Mouse (Mus musculus): ENCODE results near the gene Nell1.

Nell1 gene

DNA sequence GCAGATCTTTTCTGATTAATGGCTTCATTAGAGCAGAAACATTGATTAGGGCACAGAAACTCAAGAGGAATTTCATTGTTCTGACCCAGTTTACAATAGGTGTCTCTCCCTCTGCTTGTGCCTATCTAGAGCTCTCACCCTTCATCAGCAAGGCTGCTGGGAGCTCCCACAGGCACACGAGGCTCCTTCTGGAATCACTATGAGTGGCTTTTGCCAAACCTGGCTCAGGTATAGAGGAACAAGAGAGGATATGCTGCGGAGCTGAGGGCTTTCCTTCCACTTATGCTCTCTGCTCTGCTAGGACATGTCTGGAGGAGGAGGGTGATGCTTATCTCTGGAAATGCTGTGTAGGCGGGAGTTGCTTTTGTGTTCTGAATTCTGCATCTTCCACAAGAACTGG is 285.4 kb downstream of the Nell1 start:
- DNase-seq (ENCODE audit: low spot score), result no peak

- DNase-seq (ENCODE audit: low spot score), result no peak
These were observed 320.8 kb downstream of the Nell1 start for GRCm38 (mm10) chr7:50295508-50295907.

GRCm38 (mm10) chr7:50338226-50338625 is 363.6 kb downstream of the Nell1 start:
- no peak for DNase-seq (ENCODE audit: low spot score)

DNA sequence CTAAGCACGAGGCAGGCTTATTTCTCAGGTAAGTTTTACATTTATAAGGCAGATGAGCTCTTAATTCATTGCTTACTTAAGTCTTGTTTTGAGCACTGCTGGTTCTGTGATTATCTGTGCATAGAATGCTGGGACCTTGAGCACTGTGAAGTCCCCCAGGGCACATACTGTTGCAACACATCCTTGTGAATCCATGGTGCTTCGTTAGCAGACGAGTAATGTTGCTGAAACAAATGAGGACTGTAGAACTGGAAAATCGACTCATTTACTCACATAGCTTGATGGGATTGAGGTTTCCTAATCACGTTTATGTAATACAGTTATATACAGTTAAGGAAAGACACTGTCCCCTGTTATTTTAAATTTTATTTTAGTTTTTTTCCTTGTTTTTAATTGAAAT is 364.1 kb downstream of the Nell1 start:
- no peak for DNase-seq (ENCODE audit: low spot score)

- DNase-seq (ENCODE audit: low spot score), result no peak
These were observed 376.9 kb downstream of the Nell1 start for GRCm38 (mm10) chr7:50351564-50351963.

DNA sequence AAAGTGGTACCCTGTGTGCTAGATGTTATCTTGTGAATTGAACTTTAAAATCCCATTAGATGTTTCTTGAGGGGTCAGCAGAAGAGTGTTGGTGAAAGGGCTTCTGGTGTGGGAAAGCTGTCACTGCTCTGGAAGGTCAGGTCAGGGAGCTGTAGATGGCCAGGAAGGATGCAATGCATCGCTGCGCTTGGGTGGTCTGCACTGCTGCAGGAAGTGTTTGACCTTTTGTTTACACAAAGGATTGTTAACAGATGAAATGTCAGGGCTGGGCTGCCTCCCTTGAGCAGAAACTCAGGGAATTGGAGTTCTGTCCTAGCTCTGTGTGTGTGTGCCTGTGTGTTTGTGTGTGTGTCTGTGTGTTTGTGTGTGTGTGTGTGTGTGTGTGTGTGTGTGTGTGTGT is 382.5 kb downstream of the Nell1 start:
- DNase-seq (ENCODE audit: low spot score), result no peak

GRCm38 (mm10) chr7:50362039-50362438 is 387.4 kb downstream of the Nell1 start:
- no peak for DNase-seq (ENCODE audit: low spot score)

- DNase-seq (ENCODE audit: low spot score), result no peak
These were observed 400.2 kb downstream of the Nell1 start for GRCm38 (mm10) chr7:50374876-50375275.

DNA sequence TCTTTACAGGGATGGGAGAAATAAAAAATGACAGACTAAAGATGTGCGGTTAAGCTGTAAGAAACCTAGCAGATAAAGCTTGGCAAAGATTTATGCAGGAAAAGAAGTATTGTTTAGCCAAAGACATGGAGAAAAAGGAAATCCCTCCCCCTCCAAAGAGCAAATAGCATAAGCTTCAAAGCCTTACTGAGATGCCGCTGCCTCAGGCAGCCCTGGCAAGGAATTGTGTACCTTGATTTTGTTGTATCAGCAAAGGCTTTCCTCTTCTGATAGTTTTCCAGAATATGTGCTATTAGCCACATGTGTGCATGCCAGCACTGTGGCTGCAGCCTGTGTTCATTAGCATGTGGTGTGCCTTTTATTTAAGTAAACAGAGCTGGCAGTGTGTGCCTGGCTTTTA is 435.8 kb downstream of the Nell1 start:
- no peak for DNase-seq (ENCODE audit: low spot score)

DNA sequence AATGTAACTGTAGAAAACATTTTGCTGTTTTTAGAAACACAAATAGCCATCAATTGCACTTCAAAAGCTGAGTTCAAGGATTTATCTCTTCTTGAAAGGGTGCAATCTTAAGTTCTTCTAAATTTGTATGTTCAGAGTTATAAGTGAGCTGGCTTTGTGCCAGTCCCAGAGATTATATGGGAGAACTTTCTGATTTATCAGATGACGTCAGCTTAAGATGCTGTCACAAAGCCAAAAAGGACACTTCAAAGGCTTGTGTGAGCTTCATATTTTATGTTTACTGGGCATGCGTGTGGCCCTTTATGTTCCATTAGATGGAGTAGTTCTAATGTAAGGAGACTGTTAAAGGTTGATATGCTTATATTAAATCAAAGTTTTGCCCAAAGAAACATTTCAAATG is 445.3 kb downstream of the Nell1 start:
- no peak for DNase-seq (ENCODE audit: low spot score)

DNA sequence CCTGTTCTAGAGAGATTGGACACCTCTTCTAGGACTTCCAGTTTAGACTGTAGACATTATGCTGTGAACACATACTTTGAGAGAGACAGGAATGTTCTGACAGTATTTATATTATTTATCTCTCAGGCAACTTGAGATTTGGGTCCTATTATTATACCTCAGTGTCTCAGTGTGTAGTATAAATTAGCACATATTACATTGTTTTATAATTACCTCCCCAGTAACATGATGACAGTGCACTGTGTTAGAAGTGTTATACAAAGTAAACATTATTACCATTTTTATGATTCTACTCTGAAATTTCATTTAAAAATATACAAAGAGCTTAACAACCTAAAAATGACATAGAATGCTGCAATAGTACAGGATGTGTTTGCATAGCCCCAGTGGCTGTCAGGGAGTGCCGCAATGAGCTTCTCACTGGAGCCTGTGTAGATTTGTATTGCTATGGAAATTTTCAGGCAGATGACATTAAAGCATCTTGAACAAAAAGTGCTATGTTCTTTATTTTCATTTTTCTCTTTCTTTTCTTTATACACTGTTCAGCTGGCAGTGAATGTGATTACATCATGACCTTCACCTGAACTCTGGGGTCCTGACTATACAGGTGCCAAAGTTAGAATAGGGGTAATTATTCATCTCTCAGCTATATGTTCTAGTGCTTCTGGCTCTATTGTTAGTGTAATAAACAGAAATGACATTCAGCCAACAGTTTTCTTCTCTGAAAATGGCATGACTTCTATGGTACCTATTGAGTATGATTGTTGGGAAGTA is 447.9 kb downstream of the Nell1 start:
- DNase-seq (ENCODE audit: low spot score), result no peak

DNA sequence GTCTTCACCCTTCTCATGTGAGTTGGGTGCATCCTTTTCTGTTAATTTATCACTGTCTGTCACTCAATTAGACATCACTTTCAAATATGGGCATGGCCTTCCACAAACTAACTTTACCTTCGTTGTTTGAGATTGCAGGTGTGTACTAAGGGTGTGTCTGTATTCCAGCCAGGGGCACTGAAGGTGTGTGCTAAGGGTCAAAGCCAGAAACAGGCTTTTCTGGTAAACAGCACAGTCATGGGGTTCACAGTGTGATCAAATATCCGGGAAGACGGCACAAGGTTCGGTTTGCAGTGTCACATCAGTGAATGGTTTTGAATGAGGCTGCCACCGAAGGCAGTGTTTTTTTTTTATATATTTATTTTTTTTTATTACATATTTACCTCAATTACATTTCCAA is 455.1 kb downstream of the Nell1 start:
- DNase-seq (ENCODE audit: low spot score), result no peak

- no peak for DNase-seq (ENCODE audit: low spot score)
These were observed 466.6 kb downstream of the Nell1 start for GRCm38 (mm10) chr7:50441237-50441636.

DNA sequence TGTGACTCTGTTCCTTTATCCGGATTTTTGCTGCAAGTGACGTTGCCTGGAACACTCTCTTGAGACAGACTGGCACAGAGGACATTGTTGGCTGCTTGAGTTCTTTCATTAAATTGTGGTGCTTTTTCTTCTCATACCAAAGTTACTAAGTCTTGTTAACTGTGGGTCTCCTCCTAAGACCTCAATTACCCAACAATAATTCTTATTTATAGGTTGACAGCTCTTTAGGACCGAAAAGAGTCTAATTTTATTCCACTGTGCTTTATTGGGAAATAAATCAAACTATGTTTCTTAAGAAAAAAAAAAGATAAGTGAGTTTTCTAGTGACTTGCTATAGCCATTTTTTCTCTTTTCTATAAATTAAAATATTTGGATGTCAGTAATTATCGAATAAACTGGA is 472.7 kb downstream of the Nell1 start:
- DNase-seq (ENCODE audit: low spot score), result no peak

DNA sequence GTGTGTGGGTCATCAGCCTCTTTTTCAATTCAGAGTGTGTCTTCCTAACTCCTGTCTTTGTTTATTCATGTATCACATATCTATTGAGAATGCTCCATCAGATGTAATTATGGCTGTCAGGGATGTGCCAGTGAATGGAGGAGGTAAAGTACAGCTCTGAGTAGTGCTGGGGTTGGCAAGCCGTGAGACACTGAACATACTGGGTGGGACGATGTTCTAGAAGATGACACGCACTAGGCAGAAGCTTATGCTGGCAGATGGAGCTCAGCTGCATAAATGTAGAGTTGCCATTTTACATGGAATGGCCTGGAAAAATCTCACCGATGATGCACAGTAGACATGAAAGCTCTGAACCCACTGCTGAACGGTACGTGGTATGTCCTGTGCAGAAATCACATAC is 493.1 kb downstream of the Nell1 start:
- no peak for DNase-seq (ENCODE audit: low spot score)

DNA sequence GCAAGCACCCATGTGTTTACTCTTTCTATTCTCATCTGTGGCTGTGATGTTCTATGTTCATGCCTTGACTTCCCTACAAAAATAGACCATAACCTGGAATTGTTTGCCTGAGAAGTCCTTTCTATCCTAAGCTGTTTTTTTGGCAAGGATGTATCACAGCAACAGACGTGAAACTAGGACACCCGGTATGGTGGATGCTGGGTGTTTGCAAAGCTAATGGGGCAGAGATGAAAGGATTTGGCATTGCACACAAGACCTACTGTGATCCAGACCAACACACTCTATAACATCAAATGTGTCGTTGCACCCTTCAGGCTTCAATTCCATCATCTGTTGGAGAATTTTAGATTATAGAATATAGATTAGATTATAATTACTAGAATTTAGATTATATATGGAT is 495.9 kb downstream of the Nell1 start:
- no peak for DNase-seq (ENCODE audit: low spot score)

DNA sequence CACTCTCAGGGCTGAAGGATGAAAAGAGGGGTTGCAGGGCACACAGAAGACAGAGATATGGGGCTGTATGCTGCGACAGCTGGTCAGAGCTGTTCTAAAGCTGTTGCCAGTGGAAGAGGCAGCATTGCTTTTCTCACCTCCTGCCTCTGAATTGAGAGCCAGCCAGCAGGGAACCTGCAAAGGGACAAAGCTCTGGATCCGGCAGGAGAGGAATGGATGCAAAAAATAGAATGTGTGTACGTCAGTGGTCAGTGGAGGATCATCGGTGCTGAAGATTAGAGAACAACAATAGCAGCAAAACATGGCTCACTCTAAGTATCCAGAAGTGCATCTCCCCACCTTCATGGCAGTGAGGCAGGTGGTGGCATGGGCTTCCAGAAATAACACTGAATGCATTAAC is 507.3 kb downstream of the Nell1 start:
- no peak for DNase-seq (ENCODE audit: low spot score)

DNA sequence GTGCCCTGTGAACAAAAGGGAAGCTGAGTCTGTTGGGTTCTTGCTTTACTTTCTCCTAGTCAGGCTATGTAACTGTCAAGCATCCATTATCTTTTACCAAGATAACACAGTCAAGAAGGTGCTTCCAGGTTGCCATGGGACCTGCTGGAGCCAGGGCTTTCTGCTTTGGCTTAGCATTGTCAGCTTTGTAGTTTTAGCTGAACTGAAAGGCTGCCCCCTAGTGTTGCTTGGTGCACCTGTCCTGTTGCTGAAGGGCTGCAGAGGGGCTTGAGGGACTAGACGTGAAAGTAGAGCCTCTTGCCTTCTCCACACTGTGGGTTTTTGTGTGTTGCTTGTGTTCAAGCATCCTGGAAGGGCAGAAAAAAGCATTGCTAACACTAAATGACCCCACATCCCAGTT is 510.6 kb downstream of the Nell1 start:
- no peak for DNase-seq (ENCODE audit: low spot score)

GRCm38 (mm10) chr7:50486884-50487420 is 512.3 kb downstream of the Nell1 start:
- DNase-seq (ENCODE audit: low spot score), result no peak

- DNase-seq (ENCODE audit: low spot score), result no peak
These were observed 526.9 kb downstream of the Nell1 start for GRCm38 (mm10) chr7:50501562-50501961.

DNA sequence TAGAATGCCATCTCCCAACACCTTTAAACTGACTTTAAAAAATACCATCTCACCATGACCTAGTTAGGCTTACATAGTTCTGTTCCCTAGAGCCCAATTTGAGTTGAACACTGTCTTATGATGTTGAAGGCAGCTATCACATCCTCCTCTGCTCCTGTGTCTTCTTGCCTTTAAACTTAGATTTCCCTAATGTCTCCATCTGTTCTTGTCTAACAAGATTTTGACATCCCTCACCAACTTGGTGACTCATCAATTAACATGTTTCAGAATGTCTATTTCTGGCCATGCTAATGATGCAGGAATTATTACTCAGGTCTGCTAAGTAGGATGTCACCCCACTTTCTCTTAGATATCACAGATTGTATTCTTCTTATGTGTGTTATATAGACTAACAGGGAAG is 532.4 kb downstream of the Nell1 start:
- DNase-seq (ENCODE audit: low spot score), result no peak

DNA sequence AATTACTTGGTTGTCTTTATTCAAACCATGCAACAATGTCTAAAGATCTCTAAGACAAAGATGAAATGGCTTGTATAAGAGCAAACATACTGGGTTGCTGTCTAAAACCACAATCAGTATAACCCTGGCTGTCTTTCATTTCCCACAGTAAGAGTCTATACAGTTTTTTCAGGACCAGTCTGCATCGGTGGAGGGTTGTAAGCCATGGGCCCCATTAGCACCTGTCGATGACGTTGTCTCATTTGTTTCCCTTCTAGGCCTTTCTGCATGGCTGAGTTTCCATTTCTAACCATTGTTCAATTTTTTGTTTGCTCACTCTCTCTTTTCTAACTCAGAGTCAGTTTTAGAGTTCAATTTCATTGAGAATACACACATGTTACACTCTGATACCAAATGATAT is 540.2 kb downstream of the Nell1 start:
- no peak for DNase-seq (ENCODE audit: low spot score)

GRCm38 (mm10) chr7:50516681-50517080 is 542.0 kb downstream of the Nell1 start:
- no peak for DNase-seq (ENCODE audit: low spot score)

GRCm38 (mm10) chr7:50543373-50543772 is 568.7 kb downstream of the Nell1 start:
- no peak for DNase-seq (ENCODE audit: low spot score)
